Mouse (Mus musculus) liver, embryonic 16.5 days (tissue): Measurements from ENCODE around the gene Clec16a. TPM values are rescaled to one million over a fixed set of nuclear protein-coding genes. Genes with fewer than 3 reads are reported as not detected.

Experiments used
- ATAC-seq: fragments of 200-750 bp; cut with Nextera tagmentation; 2 replicates; pipeline ENCODE4 v1.8.0; 2017; ENCODE audit warnings: low read depth, mild to moderate bottlenecking, moderate number of reproducible peaks, moderate library complexity
- H3K27ac ChIP-seq: fragments of 300-500 bp; sonication (generic); 2 replicates; pipeline ENCODE4 v1.5.1; 2014; ENCODE audit warnings: mild to moderate bottlenecking, low read length
- H3K27me3 ChIP-seq: fragments of 300-500 bp; sonication (generic); 2 replicates; pipeline ENCODE4 v1.6.1; 2014; ENCODE audit warnings: low read depth, low read length, mixed read lengths; ENCODE audit not compliant: control insufficient read depth, insufficient read depth
- H3K36me3 ChIP-seq: fragments of 300-500 bp; sonication (generic); 2 replicates; pipeline ENCODE4 v1.6.1; 2014; ENCODE audit warnings: mild to moderate bottlenecking; ENCODE audit not compliant: control insufficient read depth, insufficient read depth
- H3K4me1 ChIP-seq: fragments of 300-500 bp; sonication (generic); 2 replicates; pipeline ENCODE4 v1.6.1; 2014; ENCODE audit warnings: low read depth, low read length, mixed read lengths; ENCODE audit not compliant: control insufficient read depth
- H3K4me2 ChIP-seq: fragments of 300-500 bp; sonication (generic); 2 replicates; pipeline ENCODE4 v1.6.1; 2014; ENCODE audit warnings: low read depth, low read length, mixed read lengths
- H3K4me3 ChIP-seq: fragments of 300-500 bp; sonication (generic); 2 replicates; pipeline ENCODE4 v1.5.1; 2014; ENCODE audit warnings: low read depth, mild to moderate bottlenecking, low read length
- H3K9ac ChIP-seq: fragments of 300-500 bp; sonication (generic); 2 replicates; pipeline ENCODE4 v1.6.1; 2014; ENCODE audit warnings: low read depth, low read length
- H3K9me3 ChIP-seq: fragments of 300-500 bp; sonication (generic); replicated peaks from 2 replicates; pipeline ENCODE4 v1.6.1; 2016; ENCODE audit warnings: low read length; ENCODE audit not compliant: control insufficient read depth
- WGBS: fragments of 180-500 bp; shearing (Covaris S2); extraction: QIAGEN DNeasy Blood & Tissue Kit; methylation state at CpG from one replicate; pipeline ENCODE4 v1.1.7; 2014; ENCODE audit not compliant: insufficient replicate concordance; 5-methylcytosine and 5-hydroxymethylcytosine counted together
- polyA plus RNA-seq: library from polyadenylated mRNA; unstranded; fragments of >200 nt; fragmentation: Nextera tagmentation; extraction: Ambion mirVana; gene quantifications from 2 replicates; pipeline ENCODE4 v1.2.1, GENCODE M21; 2015

Clec16a gene
- polyA plus RNA-seq, 1 experiment from 2014 or later, result 11.1 TPM

DNA sequence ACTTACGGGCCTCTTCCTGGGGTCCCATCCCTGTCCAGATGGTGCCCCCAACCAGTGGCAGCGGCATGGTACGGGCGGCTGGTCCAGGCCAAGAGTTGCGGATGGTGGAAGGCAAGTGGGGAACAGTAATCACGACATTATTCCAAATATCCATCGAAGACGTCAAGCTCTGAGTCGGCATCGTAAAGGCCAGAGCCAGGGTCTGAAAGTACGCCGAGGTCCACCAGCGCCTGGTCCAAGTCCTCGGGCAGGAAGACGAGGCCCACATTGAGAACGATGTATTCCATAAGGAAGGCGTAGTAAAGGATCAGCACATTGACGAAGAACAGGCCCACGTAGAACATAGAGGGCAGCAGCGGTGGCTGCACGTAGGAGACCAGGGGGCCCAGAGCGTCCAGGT lies 2.9 kb upstream of the Clec16a start:
- Histone ChIP-seq H3K9ac (peak overlapping the region; percentile 76), H3K27ac (no peak overlapping the region), H3K4me3 (peak overlapping the region; percentile 75), H3K4me1 (peaks cover 22% of the 10 kb centered on the region), H3K36me3 (no peaks in the 10 kb centered on the region), H3K27me3 (no peaks in the 10 kb centered on the region), H3K9me3 (no peaks in the 10 kb centered on the region), H3K4me2 (peak overlapping the region; percentile 98)
- no peak; the same call in 1 of the 2 replicates for ATAC-seq
- WGBS, result 7% methylated on average over 22 of the region's 22 CpGs

DNA sequence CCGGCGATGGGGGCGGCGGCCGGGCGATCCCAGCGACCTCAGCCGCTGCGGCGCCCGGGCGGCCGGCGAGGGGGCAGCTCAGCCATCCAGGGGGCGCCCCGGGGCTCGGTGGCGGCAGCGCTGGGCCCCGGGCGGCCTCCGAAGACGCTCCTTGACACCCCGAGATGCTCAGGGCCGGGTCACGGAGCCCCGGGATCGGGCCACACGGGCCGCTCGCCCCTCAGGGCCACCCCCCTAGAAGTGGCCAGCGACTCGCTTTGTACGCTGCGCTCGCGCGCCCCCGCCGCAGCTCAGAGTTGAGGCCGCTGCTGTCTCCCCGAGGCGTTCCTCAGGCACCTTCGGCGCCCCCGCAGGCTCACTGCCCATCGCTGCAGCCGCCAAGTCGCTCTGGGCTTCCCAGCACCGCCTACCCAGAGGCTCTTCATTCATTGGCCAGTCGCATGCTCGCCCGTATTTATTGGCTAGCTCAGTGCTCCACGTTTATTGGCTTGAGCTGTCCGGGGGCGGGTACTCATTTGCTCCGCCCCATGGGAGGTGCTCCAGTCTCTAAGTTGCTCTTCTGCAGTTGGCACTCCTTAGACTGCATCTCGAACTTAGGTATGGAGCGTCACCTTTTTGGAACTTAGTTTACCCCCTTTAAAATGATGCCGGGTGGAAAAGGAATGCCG lies 2.3 kb upstream of the Clec16a start, which contains the start of gene Dexi:
Gene Dexi (minus strand): TSS at position 357 of the 668 bp plus-strand sequence.
- ATAC-seq, result peak; percentile 93
- Histone ChIP-seq H3K27ac (0 out of 2 replicates have a peak within 1 kb of the TSS, but pooled peaks have one; percentile 10), H3K27me3 (no peaks in the 10 kb centered on the region), H3K9ac (peak within 1 kb of the TSS; percentile 76), H3K9me3 (no peaks in the 10 kb centered on the region), H3K4me2 (peak within 1 kb of the TSS; percentile 98), H3K36me3 (no peaks in the 10 kb centered on the region), H3K4me1 (peaks cover 22% of the 10 kb centered on the region), H3K4me3 (peak within 1 kb of the TSS; percentile 75)
- WGBS, result under 1% methylated on average over 61 of the region's 61 CpGs

DNA sequence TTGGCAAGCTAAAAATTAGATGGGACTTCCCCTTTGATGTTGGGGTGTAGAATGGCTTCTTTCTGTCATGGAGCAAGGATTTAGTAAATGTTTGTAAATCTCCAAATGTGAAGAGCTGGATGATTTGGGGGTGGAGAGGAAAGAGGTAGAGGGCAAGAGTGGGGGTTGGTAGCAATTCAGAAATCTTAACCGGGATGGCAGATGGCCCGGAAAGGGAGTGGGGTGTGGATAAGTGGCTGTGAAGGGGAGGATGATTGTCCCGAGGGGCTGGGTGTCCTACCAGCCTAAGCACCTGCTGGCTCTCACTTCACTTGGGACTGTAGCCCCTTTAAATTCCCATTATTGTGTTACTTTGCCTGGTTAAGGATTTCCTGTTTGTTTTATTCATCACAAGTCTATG lies 1.7 kb downstream of the Clec16a start:
- Histone ChIP-seq H3K36me3 (no peaks in the 10 kb centered on the region), H3K27me3 (no peaks in the 10 kb centered on the region), H3K4me1 (peaks cover 16% of the 10 kb centered on the region), H3K27ac (no peak overlapping the region), H3K4me2 (no peak overlapping the region), H3K4me3 (no peak overlapping the region), H3K9ac (no peak overlapping the region), H3K9me3 (no peaks in the 10 kb centered on the region)
- no peak for ATAC-seq
- WGBS, result 55% methylated on average over 3 of the region's 3 CpGs

DNA sequence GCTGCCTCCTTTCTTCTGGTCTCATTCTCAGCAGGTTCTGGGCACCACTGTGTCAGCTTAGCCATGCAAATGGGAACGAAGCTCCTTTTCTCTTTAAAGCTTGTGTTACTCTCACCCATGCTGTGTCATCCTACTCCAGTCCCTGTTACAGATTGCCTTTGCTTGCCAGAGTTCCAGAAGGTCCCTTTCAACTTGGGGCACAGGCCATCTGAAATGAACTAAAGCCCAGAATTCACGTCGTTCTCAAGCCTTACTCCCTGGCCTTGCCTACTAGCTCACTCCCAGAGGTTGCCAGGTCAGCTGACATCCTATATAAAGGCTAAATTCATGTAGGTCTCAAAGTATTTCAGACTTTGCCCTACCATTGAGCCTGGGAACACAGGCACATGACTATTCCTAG lies 3.8 kb downstream of the Clec16a start:
- Histone ChIP-seq H3K9me3 (no peaks in the 10 kb centered on the region), H3K4me3 (no peak overlapping the region)
- no peak for ATAC-seq

GRCm38 (mm10) chr16:10549600-10549999 lies 4.5 kb downstream of the Clec16a start:
- ATAC-seq, result no peak
- Histone ChIP-seq H3K27ac (no peak overlapping the region), H3K36me3 (no peaks in the 10 kb centered on the region), H3K4me2 (no peak overlapping the region), H3K9me3 (no peaks in the 10 kb centered on the region), H3K9ac (no peak overlapping the region), H3K27me3 (no peaks in the 10 kb centered on the region), H3K4me3 (no peak overlapping the region), H3K4me1 (peaks cover 9% of the 10 kb centered on the region)
- 55% methylated on average over 2 of the region's 2 CpGs for WGBS

More for the DNA sequence above, 3.8 kb downstream of the Clec16a start:
- H3K36me3 ChIP-seq, result no peaks in the 10 kb centered on the region
- 60% methylated on average over 3 of the region's 3 CpGs for WGBS
- H3K4me2 ChIP-seq, result no peak overlapping the region
- H3K27ac ChIP-seq, result no peak overlapping the region
- peaks cover 9% of the 10 kb centered on the region for H3K4me1 ChIP-seq
- no peaks in the 10 kb centered on the region for H3K27me3 ChIP-seq
- no peak overlapping the region for H3K9ac ChIP-seq

GRCm38 (mm10) chr16:10551592-10551991 lies 6.5 kb downstream of the Clec16a start:
- no peak for ATAC-seq
- Histone ChIP-seq H3K36me3 (no peaks in the 10 kb centered on the region), H3K4me1 (peaks cover 3% of the 10 kb centered on the region), H3K27me3 (no peaks in the 10 kb centered on the region), H3K4me3 (no peak overlapping the region), H3K27ac (no peak overlapping the region), H3K4me2 (no peak overlapping the region), H3K9ac (no peak overlapping the region), H3K9me3 (no peaks in the 10 kb centered on the region)
- 58% methylated on average over 4 of the region's 4 CpGs for WGBS

- Histone ChIP-seq H3K4me3 (no peak overlapping the region), H3K9ac (no peak overlapping the region), H3K4me1 (no peaks in the 10 kb centered on the region)
Measured at GRCm38 (mm10) chr16:10553858-10554257, 8.7 kb downstream of the Clec16a start.

GRCm38 (mm10) chr16:10559991-10560390 lies 14.9 kb downstream of the Clec16a start:
- Histone ChIP-seq H3K9ac (no peak overlapping the region), H3K4me2 (no peak overlapping the region), H3K4me3 (no peak overlapping the region), H3K36me3 (peaks cover 3% of the 10 kb centered on the region; the same call in 1 of the 2 replicates), H3K27ac (no peak overlapping the region), H3K9me3 (no peaks in the 10 kb centered on the region), H3K27me3 (no peaks in the 10 kb centered on the region), H3K4me1 (no peaks in the 10 kb centered on the region)
- no peak for ATAC-seq
- WGBS, result 73% methylated on average over 8 of the region's 8 CpGs

More at GRCm38 (mm10) chr16:10553858-10554257, 8.7 kb downstream of the Clec16a start:
- no peaks in the 10 kb centered on the region for H3K27me3 ChIP-seq
- no peaks in the 10 kb centered on the region for H3K9me3 ChIP-seq
- no peaks in the 10 kb centered on the region for H3K36me3 ChIP-seq
- 20% methylated on average over 2 of the region's 2 CpGs for WGBS
- ATAC-seq, result no peak
- no peak overlapping the region for H3K27ac ChIP-seq
- no peak overlapping the region for H3K4me2 ChIP-seq

DNA sequence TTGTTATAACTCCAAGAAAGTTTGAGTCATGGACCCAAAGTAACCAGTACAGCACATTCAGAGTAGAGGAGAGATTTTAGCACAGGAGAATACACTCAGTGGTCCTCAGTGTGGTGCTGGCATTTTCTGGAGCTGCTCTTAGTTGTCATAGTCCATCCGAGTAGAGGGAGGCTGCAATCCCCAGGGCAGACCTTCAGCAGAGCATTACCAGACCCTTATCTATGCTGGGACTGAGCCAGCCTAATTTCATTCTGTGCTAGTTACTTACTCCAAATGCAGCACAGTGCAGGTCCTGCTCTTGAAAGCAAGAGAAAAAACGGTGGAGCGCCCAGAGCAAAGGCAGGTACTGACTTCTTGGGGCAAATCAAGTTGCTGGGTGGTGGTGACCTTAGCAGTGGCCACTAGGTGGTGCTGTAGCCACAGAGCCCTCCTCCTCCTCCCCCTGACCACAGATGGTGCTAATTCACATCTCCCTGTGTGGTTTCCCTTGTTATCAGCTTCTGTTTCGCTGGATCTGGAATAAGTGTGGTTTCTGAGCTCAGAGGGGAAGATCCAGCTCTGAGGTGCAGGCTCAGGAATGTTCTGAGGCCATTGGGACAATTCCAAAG lies 20.2 kb downstream of the Clec16a start:
- Histone ChIP-seq H3K9ac (no peak overlapping the region), H3K27me3 (no peaks in the 10 kb centered on the region), H3K27ac (no peak overlapping the region), H3K4me3 (no peak overlapping the region), H3K4me1 (no peaks in the 10 kb centered on the region), H3K36me3 (peaks cover 3% of the 10 kb centered on the region), H3K4me2 (no peak overlapping the region), H3K9me3 (no peaks in the 10 kb centered on the region)
- WGBS, result 25% methylated on average over 4 of the region's 4 CpGs
- peak; percentile 67 for ATAC-seq
